Mouse (Mus musculus): Measurements from ENCODE around the gene H2afv. TPM values are rescaled to one million over a fixed set of nuclear protein-coding genes. Genes with fewer than 3 reads are reported as not detected.
"Not testable (repeated sequence)": the region's sequence is repeated elsewhere in the genome, so short reads cannot be mapped to it uniquely, and the experiment has no call there.

Gene H2afv
- polyA plus RNA-seq, 1 experiment from 2014 or later, result 116 TPM

- Histone ChIP-seq H3K27ac (ENCODE audit: low read length) (peak overlapping the region; percentile 92), H3K9me3 (replicated peaks; ENCODE audit: control insufficient read depth, low read length) (peaks cover 13% of the 10 kb centered on the region), H3K36me3 (ENCODE audit: control insufficient read depth, insufficient read depth) (peaks cover 18% of the 10 kb centered on the region), H3K27me3 (ENCODE audit: control insufficient read depth, insufficient read depth, low read depth, low read length) (no peaks in the 10 kb centered on the region), H3K4me2 (ENCODE audit: low read depth, low read length) (peak overlapping the region; percentile 88), H3K4me3 (ENCODE audit: low read depth, low read length) (peak overlapping the region; percentile 77), H3K4me1 (ENCODE audit: control insufficient read depth, low read depth, low read length) (peaks cover 21% of the 10 kb centered on the region), H3K9ac (ENCODE audit: low read depth, low read length) (peak overlapping the region; percentile 77)
- ATAC-seq (ENCODE audit: low read depth), result peak; percentile 91
- WGBS (ENCODE audit: insufficient replicate concordance), result under 1% methylated on average over 88 of the region's 102 CpGs
These were observed 28.5 kb downstream of the H2afv start for GRCm38 (mm10) chr11:6415551-6416404.

- H3K4me3 ChIP-seq (ENCODE audit: low read depth, low read length), result peak within 1 kb of the TSS; percentile 77
- peak within 1 kb of the TSS; percentile 92 for H3K27ac ChIP-seq (ENCODE audit: low read length)
- peak; percentile 53 for ATAC-seq (ENCODE audit: low read depth)
- peaks cover 21% of the 10 kb centered on the region for H3K4me1 ChIP-seq (ENCODE audit: control insufficient read depth, low read depth, low read length)
- peaks cover 13% of the 10 kb centered on the region for H3K9me3 ChIP-seq (replicated peaks; ENCODE audit: control insufficient read depth, low read length)
- peak within 1 kb of the TSS; percentile 77 for H3K9ac ChIP-seq (ENCODE audit: low read depth, low read length)
- peak within 1 kb of the TSS; percentile 88 for H3K4me2 ChIP-seq (ENCODE audit: low read depth, low read length)
- H3K36me3 ChIP-seq (ENCODE audit: control insufficient read depth, insufficient read depth), result peaks cover 10% of the 10 kb centered on the region
- 7% methylated on average over 21 of the region's 21 CpGs for WGBS (ENCODE audit: insufficient replicate concordance)
- no peaks in the 10 kb centered on the region for H3K27me3 ChIP-seq (ENCODE audit: control insufficient read depth, insufficient read depth, low read depth, low read length)
These were observed 29.3 kb downstream of the H2afv start, which contains the start of gene Ppia for GRCm38 (mm10) chr11:6414751-6415550. TSS of gene Ppia (plus strand) at chr11:6415443.

GRCm38 (mm10) chr11:6413264-6413663 is 31.0 kb downstream of the H2afv start:
- H3K27me3 ChIP-seq (ENCODE audit: control insufficient read depth, insufficient read depth, low read depth, low read length), result no peaks in the 10 kb centered on the region
- peaks cover 13% of the 10 kb centered on the region for H3K9me3 ChIP-seq (replicated peaks; ENCODE audit: control insufficient read depth, low read length)
- peaks cover under 1% of the 10 kb centered on the region; the same call in 1 of the 2 replicates for H3K36me3 ChIP-seq (ENCODE audit: control insufficient read depth, insufficient read depth)
- no peak overlapping the region for H3K4me2 ChIP-seq (ENCODE audit: low read depth, low read length)
- no peak overlapping the region for H3K9ac ChIP-seq (ENCODE audit: low read depth, low read length)
- H3K27ac ChIP-seq (ENCODE audit: low read length), result peak overlapping the region; percentile 54
- ATAC-seq (ENCODE audit: low read depth), result no peak
- peaks cover 19% of the 10 kb centered on the region for H3K4me1 ChIP-seq (ENCODE audit: control insufficient read depth, low read depth, low read length)
- WGBS (ENCODE audit: insufficient replicate concordance), result 77% methylated on average over 12 of the region's 12 CpGs
- H3K4me3 ChIP-seq (ENCODE audit: low read depth, low read length), result no peak overlapping the region

GRCm38 (mm10) chr11:6411684-6412083 is 32.6 kb downstream of the H2afv start:
- Histone ChIP-seq H3K4me1 (ENCODE audit: control insufficient read depth, low read depth, low read length) (peaks cover 11% of the 10 kb centered on the region), H3K27ac (ENCODE audit: low read length) (no peak overlapping the region), H3K9me3 (replicated peaks; ENCODE audit: control insufficient read depth, low read length) (peaks cover 13% of the 10 kb centered on the region), H3K4me2 (ENCODE audit: low read depth, low read length) (no peak overlapping the region), H3K36me3 (ENCODE audit: control insufficient read depth, insufficient read depth) (no peaks in the 10 kb centered on the region), H3K4me3 (ENCODE audit: low read depth, low read length) (no peak overlapping the region), H3K27me3 (ENCODE audit: control insufficient read depth, insufficient read depth, low read depth, low read length) (no peaks in the 10 kb centered on the region), H3K9ac (ENCODE audit: low read depth, low read length) (no peak overlapping the region)
- WGBS (ENCODE audit: insufficient replicate concordance), result 6% methylated on average over 5 of the region's 5 CpGs
- no peak for ATAC-seq (ENCODE audit: low read depth)

- 66% methylated on average over 5 of the region's 5 CpGs for WGBS (ENCODE audit: insufficient replicate concordance)
- H3K27ac ChIP-seq (ENCODE audit: low read length); H3K4me3 ChIP-seq (ENCODE audit: low read depth, low read length); ATAC-seq (ENCODE audit: low read depth); H3K4me2 ChIP-seq (ENCODE audit: low read depth, low read length); H3K27me3 ChIP-seq (ENCODE audit: control insufficient read depth, insufficient read depth, low read depth, low read length); H3K36me3 ChIP-seq (ENCODE audit: control insufficient read depth, insufficient read depth); H3K9ac ChIP-seq (ENCODE audit: low read depth, low read length): not testable (repeated sequence)
- H3K9me3 ChIP-seq (replicated peaks; ENCODE audit: control insufficient read depth, low read length), result peaks cover 13% of the 10 kb centered on the region
- peaks cover 14% of the 10 kb centered on the region for H3K4me1 ChIP-seq (ENCODE audit: control insufficient read depth, low read depth, low read length)
These were observed 33.5 kb downstream of the H2afv start for GRCm38 (mm10) chr11:6410755-6411154.

- no peak overlapping the region for H3K9ac ChIP-seq (ENCODE audit: low read depth, low read length)
- 35% methylated on average over 5 of the region's 5 CpGs for WGBS (ENCODE audit: insufficient replicate concordance)
- peaks cover 4% of the 10 kb centered on the region for H3K36me3 ChIP-seq (ENCODE audit: control insufficient read depth, insufficient read depth)
- no peak overlapping the region for H3K4me2 ChIP-seq (ENCODE audit: low read depth, low read length)
- H3K9me3 ChIP-seq (replicated peaks; ENCODE audit: control insufficient read depth, low read length), result peaks cover 13% of the 10 kb centered on the region
- H3K27me3 ChIP-seq (ENCODE audit: control insufficient read depth, insufficient read depth, low read depth, low read length), result no peaks in the 10 kb centered on the region
- ATAC-seq (ENCODE audit: low read depth), result no peak
- peaks cover 11% of the 10 kb centered on the region for H3K4me1 ChIP-seq (ENCODE audit: control insufficient read depth, low read depth, low read length)
- H3K4me3 ChIP-seq (ENCODE audit: low read depth, low read length), result no peak overlapping the region
- H3K27ac ChIP-seq (ENCODE audit: low read length), result no peak overlapping the region
These were observed 34.1 kb downstream of the H2afv start for GRCm38 (mm10) chr11:6410050-6410602.

- no peak overlapping the region for H3K27ac ChIP-seq (ENCODE audit: low read length)
- no peak for ATAC-seq (ENCODE audit: low read depth)
- H3K4me1 ChIP-seq (ENCODE audit: control insufficient read depth, low read depth, low read length), result peaks cover 5% of the 10 kb centered on the region
- no peaks in the 10 kb centered on the region for H3K9me3 ChIP-seq (replicated peaks; ENCODE audit: control insufficient read depth, low read length)
- no peak overlapping the region for H3K9ac ChIP-seq (ENCODE audit: low read depth, low read length)
- H3K4me3 ChIP-seq (ENCODE audit: low read depth, low read length), result no peak overlapping the region
- H3K4me2 ChIP-seq (ENCODE audit: low read depth, low read length), result no peak overlapping the region
- H3K36me3 ChIP-seq (ENCODE audit: control insufficient read depth, insufficient read depth), result peaks cover 28% of the 10 kb centered on the region
- 66% methylated on average over 3 of the region's 3 CpGs for WGBS (ENCODE audit: insufficient replicate concordance)
- H3K27me3 ChIP-seq (ENCODE audit: control insufficient read depth, insufficient read depth, low read depth, low read length), result no peaks in the 10 kb centered on the region
These were observed 37.1 kb downstream of the H2afv start for GRCm38 (mm10) chr11:6407162-6407621.

- H3K27me3 ChIP-seq (ENCODE audit: control insufficient read depth, insufficient read depth, low read depth, low read length), result no peaks in the 10 kb centered on the region
- no peaks in the 10 kb centered on the region for H3K9me3 ChIP-seq (replicated peaks; ENCODE audit: control insufficient read depth, low read length)
- H3K4me1 ChIP-seq (ENCODE audit: control insufficient read depth, low read depth, low read length), result peaks cover 5% of the 10 kb centered on the region; the same call in 1 of the 2 replicates
- WGBS (ENCODE audit: insufficient replicate concordance), result 54% methylated on average over 14 of the region's 14 CpGs
- H3K9ac ChIP-seq (ENCODE audit: low read depth, low read length), result no peak overlapping the region; the same call in 1 of the 2 replicates
- ATAC-seq (ENCODE audit: low read depth), result 0 out of 2 replicates have a peak, but pooled peaks have one; percentile 9
- 0 out of 2 replicates have a peak overlapping the region, but pooled peaks have one; percentile 7 for H3K27ac ChIP-seq (ENCODE audit: low read length)
- peaks cover 32% of the 10 kb centered on the region for H3K36me3 ChIP-seq (ENCODE audit: control insufficient read depth, insufficient read depth)
- no peak overlapping the region for H3K4me2 ChIP-seq (ENCODE audit: low read depth, low read length)
- no peak overlapping the region for H3K4me3 ChIP-seq (ENCODE audit: low read depth, low read length)
These were observed 37.7 kb downstream of the H2afv start for GRCm38 (mm10) chr11:6406251-6407161.

All from liver, embryonic 16.5 days (tissue).